ENCODE assay signal across 8 mouse cellular contexts in genomic region chr10:128094340-128094968, GRCm38 (mm10). TPM values are rescaled to one million over a fixed set of nuclear protein-coding genes. Genes with fewer than 3 reads are reported as not detected.
DNase-seq lines count a peak whose midpoint lies in the region; ATAC-seq and TF ChIP-seq lines count a peak whose summit lies in the region.

No protein-coding gene starts in this region.

- no peak for TF ChIP-seq EP300 in CH12.LX (IDR thresholded peaks at IDR 0.05; ENCODE audit: low read length)

- H3K27ac ChIP-seq in CH12.LX (ENCODE audit: insufficient read depth, low read depth), result peak overlapping the region; percentile 63
- H3K27ac ChIP-seq in bone marrow, adult 2 months (ENCODE audit: control insufficient read depth, insufficient read depth, low read depth, low read length, poor library complexity), result peak overlapping the region; percentile 95
- peak overlapping the region; percentile 93 to 98 for H3K27ac ChIP-seq in heart, embryonic 14.5 days (replicated peaks in 1 of 2; ENCODE audit: control insufficient read depth in 1 of 2, insufficient read depth in 1 of 2, low read depth in 2 of 2, low read length in 2 of 2)
- peak overlapping the region; percentile 66; the same call in 1 of the 2 replicates for H3K27ac ChIP-seq in lung, embryonic 14.5 days (ENCODE audit: low read depth)
- 0 out of 2 replicates have a peak overlapping the region, but pooled peaks have one; percentile 28 for H3K27ac ChIP-seq in neural tube, embryonic 15.5 days (replicated peaks)

- in situ Hi-C loops in CH12.LX (cut with MboI; ENCODE audit: low pct_ligation_motif_present, low pct_unique_long_range_greater_than_20kb, low sequenced_read_pairs), result loop anchor here (5.0 to 10.0 kb wide), 2 partner anchors 50 to 98 kb away; partner anchors contain the start of gene Gls2

- peak overlapping the region; percentile 69 to 86 (median 78) for H3K4me3 ChIP-seq in CH12.LX (replicated peaks in 1 of 3; ENCODE audit: low read depth in 2 of 3, low read length in 2 of 3, poor library complexity in 1 of 3)
- H3K4me3 ChIP-seq in bone marrow, adult 2 months (replicated peaks; ENCODE audit: control insufficient read depth, low read depth, low read length), result peak overlapping the region; percentile 38
- H3K4me3 ChIP-seq in heart, embryonic 14.5 days (ENCODE audit: control insufficient read depth in 1 of 2, insufficient read depth in 1 of 2, low read depth in 1 of 2, low read length in 2 of 2), result peak overlapping the region; percentile 14 to 91; a peak in 3 of 4 replicates
- H3K4me3 ChIP-seq in lung, embryonic 14.5 days (ENCODE audit: low read depth, low read length), result peak overlapping the region; percentile 87
- peak overlapping the region; percentile 85 for H3K4me3 ChIP-seq in neural tube, embryonic 15.5 days (replicated peaks)

- H3K9me3 ChIP-seq in CH12.LX (replicated peaks; ENCODE audit: low read length), result no peaks in the 10 kb centered on the region
- H3K9me3 ChIP-seq in heart, embryonic 14.5 days (ENCODE audit: control insufficient read depth, low read length), result no peaks in the 10 kb centered on the region
- H3K9me3 ChIP-seq in lung, embryonic 14.5 days (ENCODE audit: low read depth, low read length), result no peaks in the 10 kb centered on the region
- no peaks in the 10 kb centered on the region for H3K9me3 ChIP-seq in neural tube, embryonic 15.5 days (replicated peaks)

- ATAC-seq in erythroblast, adult 5-6 weeks (replicated peaks; ENCODE audit: low FRiP score, poor library complexity, severe bottlenecking), result peak; percentile 55
- peak; percentile 49 for ATAC-seq in heart, embryonic 14.5 days (ENCODE audit: insufficient number of reproducible peaks, insufficient read depth, low FRiP score, low read depth)
- peak; percentile 62 for ATAC-seq in lung, embryonic 14.5 days (ENCODE audit: insufficient read depth)
- ATAC-seq in neural tube, embryonic 15.5 days (ENCODE audit: low FRiP score), result no peak

- dilution Hi-C loops in CH12.LX (cut with MboI; ENCODE audit: extremely low pct_ligation_motif_present, extremely low pct_unique_long_range_greater_than_20kb, low sequenced_read_pairs), result no loop called here

- peaks cover 4 to 51% of the 10 kb centered on the region in 2 experiments; a peak in 3 of 4 replicates for H3K4me1 ChIP-seq in CH12.LX (ENCODE audit: control insufficient read depth in 1 of 2, insufficient read depth in 2 of 2)
- peaks cover 4% of the 10 kb centered on the region for H3K4me1 ChIP-seq in bone marrow, adult 2 months (ENCODE audit: control insufficient read depth, insufficient read depth, low read length)
- H3K4me1 ChIP-seq in heart, embryonic 14.5 days (ENCODE audit: control insufficient read depth in 2 of 2, insufficient read depth in 2 of 2, low read length in 2 of 2), result peaks cover 23 to 54% of the 10 kb centered on the region in 2 experiments
- peaks cover 35% of the 10 kb centered on the region for H3K4me1 ChIP-seq in lung, embryonic 14.5 days (ENCODE audit: insufficient read depth)
- H3K4me1 ChIP-seq in neural tube, embryonic 15.5 days, result peaks cover 66% of the 10 kb centered on the region

- WGBS in bone marrow, adult 2 months, result 6% methylated on average over 19 of the region's 19 CpGs
- 11% methylated on average over 19 of the region's 19 CpGs for WGBS in heart, embryonic 14.5 days
- WGBS in lung, embryonic 14.5 days, result 10% methylated on average over 19 of the region's 19 CpGs
- WGBS in neural tube, embryonic 15.5 days, result 12% methylated on average over 19 of the region's 19 CpGs

- peak; percentile 95 for DNase-seq in CH12.LX (ENCODE audit: extremely low read depth)
- peak; percentile 94 for DNase-seq in kidney, postnatal 10 days
- peak; percentile 94 for DNase-seq in lung, embryonic 14.5 days
- DNase-seq in thymus, postnatal 10 days (ENCODE audit: low spot score in 2 of 2), result peak; percentile 92 to 93

- H3K4me2 ChIP-seq in CH12.LX (ENCODE audit: insufficient read depth, low read depth, poor library complexity, severe bottlenecking), result peak overlapping the region; percentile 74
- peak overlapping the region; percentile 96 for H3K4me2 ChIP-seq in heart, embryonic 14.5 days (ENCODE audit: low read length)
- H3K4me2 ChIP-seq in lung, embryonic 14.5 days, result peak overlapping the region; percentile 96
- peak overlapping the region; percentile 78 for H3K4me2 ChIP-seq in neural tube, embryonic 15.5 days

- TF ChIP-seq POLR2A in CH12.LX (IDR thresholded peaks at IDR 0.05; ENCODE audit: low read depth, low read length), result peak; percentile 60
- TF ChIP-seq POLR2A in bone marrow, adult 2 months (IDR thresholded peaks at IDR 0.05; ENCODE audit: borderline replicate concordance, control insufficient read depth, low read depth, low read length), result peak; percentile 57; the same call in 1 of the 2 replicates

- peaks cover 6 to 12% of the 10 kb centered on the region in 2 experiments for H3K36me3 ChIP-seq in CH12.LX (replicated peaks in 1 of 2; ENCODE audit: control insufficient read depth in 1 of 2, insufficient read depth in 1 of 2, low read length in 1 of 2)
- peaks cover 13% of the 10 kb centered on the region for H3K36me3 ChIP-seq in heart, embryonic 14.5 days (ENCODE audit: control insufficient read depth, insufficient read depth, low read length)
- H3K36me3 ChIP-seq in lung, embryonic 14.5 days (ENCODE audit: insufficient read depth), result peaks cover 14% of the 10 kb centered on the region
- H3K36me3 ChIP-seq in neural tube, embryonic 15.5 days, result peaks cover 13% of the 10 kb centered on the region

- no peak for TF ChIP-seq CTCF in CH12.LX (conservative IDR thresholded peaks at IDR 0.05 in 1 of 2, IDR thresholded peaks at IDR 0.05 in 1 of 2; ENCODE audit: low read depth in 2 of 2, low read length in 2 of 2)
- TF ChIP-seq CTCF in bone marrow, adult 2 months (IDR thresholded peaks at IDR 0.05; ENCODE audit: control insufficient read depth, insufficient read depth, low read length), result no peak
- no peak for TF ChIP-seq CTCF in lung, embryonic 14.5 days (IDR thresholded peaks at IDR 0.05; ENCODE audit: low read depth)

- no peak for TF ChIP-seq RAD21 in CH12.LX (IDR thresholded peaks at IDR 0.05; ENCODE audit: low read depth, low read length)

- peak overlapping the region; percentile 87 for H3K9ac ChIP-seq in CH12.LX (ENCODE audit: insufficient read depth, low read depth)
- peak overlapping the region; percentile 94 for H3K9ac ChIP-seq in heart, embryonic 14.5 days (ENCODE audit: low read length)
- peak overlapping the region; percentile 26; the same call in 1 of the 2 replicates for H3K9ac ChIP-seq in lung, embryonic 14.5 days
- H3K9ac ChIP-seq in neural tube, embryonic 15.5 days (replicated peaks), result peak overlapping the region; percentile 20; the same call in 1 of the 2 replicates

- no peaks in the 10 kb centered on the region for H3K27me3 ChIP-seq in CH12.LX (replicated peaks)
- H3K27me3 ChIP-seq in heart, embryonic 14.5 days (ENCODE audit: control insufficient read depth, insufficient read depth, low read length), result no peaks in the 10 kb centered on the region
- H3K27me3 ChIP-seq in lung, embryonic 14.5 days (ENCODE audit: insufficient read depth, low read length), result no peaks in the 10 kb centered on the region
- H3K27me3 ChIP-seq in neural tube, embryonic 15.5 days (replicated peaks), result no peaks in the 10 kb centered on the region

- peaks cover 28% of the 10 kb centered on the region for H3K79me2 ChIP-seq in CH12.LX (replicated peaks; ENCODE audit: control insufficient read depth, extremely low read depth, insufficient read depth, poor library complexity, severe bottlenecking)

RNA-seq across cellular contexts. Expression of gene Baz2a, which starts 3.1 kb away (rescaled TPM):
- 11.8 and 12.8 TPM in 2 replicates for total RNA-seq in CH12.LX (2012; rRNA removed)
- 4.5 and 5.4 TPM in 2 replicates for total RNA-seq in CH12.LX (2014; rRNA removed)
- polyA plus RNA-seq in CH12.LX (2012; ENCODE audit: insufficient read length, low read depth), result 29.5 and 34.0 TPM in 2 replicates
- 31.8 and 64.0 TPM in 2 replicates for polyA plus RNA-seq in bone marrow, adult 2 months (2011; ENCODE audit: insufficient read depth, insufficient read length, low replicate concordance, missing spikeins)
- 80.3 and 86.5 TPM in 2 replicates for total RNA-seq in erythroblast, adult 5-6 weeks (2015; ENCODE audit: low replicate concordance)
- 71.0 and 73.5 TPM in 2 replicates for total RNA-seq in erythroblast, adult 5-6 weeks (2017; ENCODE audit: low replicate concordance)
- polyA plus RNA-seq in heart, embryonic 14.5 days (2014; fragmentation: Nextera tagmentation; extraction: Ambion mirVana), result 13.3 and 17.2 TPM in 2 replicates
- 23.9 and 26.2 TPM in 2 replicates for polyA plus RNA-seq in lung, embryonic 14.5 days (2014; fragmentation: Nextera tagmentation; extraction: Ambion mirVana)
- 7.4 and 8.9 TPM in 2 replicates for polyA plus RNA-seq in neural tube, embryonic 15.5 days (2015; fragmentation: Nextera tagmentation; extraction: Ambion mirVana)

RNA-seq across cellular contexts. Expression of gene Atp5b, which starts 11.4 kb away (rescaled TPM):
- total RNA-seq in CH12.LX (2012; rRNA removed), result 1,695 and 1,781 TPM in 2 replicates
- 1,737 and 1,775 TPM in 2 replicates for total RNA-seq in CH12.LX (2014; rRNA removed)
- 1,504 and 1,607 TPM in 2 replicates for polyA plus RNA-seq in CH12.LX (2012; ENCODE audit: insufficient read length, low read depth)
- polyA plus RNA-seq in bone marrow, adult 2 months (2011; ENCODE audit: insufficient read depth, insufficient read length, low replicate concordance, missing spikeins), result 369 and 567 TPM in 2 replicates
- 477 and 544 TPM in 2 replicates for total RNA-seq in erythroblast, adult 5-6 weeks (2015; ENCODE audit: low replicate concordance)
- 410 and 537 TPM in 2 replicates for total RNA-seq in erythroblast, adult 5-6 weeks (2017; ENCODE audit: low replicate concordance)
- 6,412 and 6,474 TPM in 2 replicates for polyA plus RNA-seq in heart, embryonic 14.5 days (2014; fragmentation: Nextera tagmentation; extraction: Ambion mirVana)
- polyA plus RNA-seq in lung, embryonic 14.5 days (2014; fragmentation: Nextera tagmentation; extraction: Ambion mirVana), result 2,183 and 2,273 TPM in 2 replicates
- polyA plus RNA-seq in neural tube, embryonic 15.5 days (2015; fragmentation: Nextera tagmentation; extraction: Ambion mirVana), result 2,338 and 2,396 TPM in 2 replicates

RNA-seq across cellular contexts. Expression of gene Ptges3, which starts 35.7 kb away (rescaled TPM):
- total RNA-seq in CH12.LX (2012; rRNA removed) (124 and 176 TPM in 2 replicates), CH12.LX (2014; rRNA removed) (196 and 210 TPM in 2 replicates)
- polyA plus RNA-seq in CH12.LX (2012; ENCODE audit: insufficient read length, low read depth), result 247 and 274 TPM in 2 replicates
- polyA plus RNA-seq in bone marrow, adult 2 months (2011; ENCODE audit: insufficient read depth, insufficient read length, low replicate concordance, missing spikeins), result 102 and 168 TPM in 2 replicates
- 44.0 and 46.6 TPM in 2 replicates for total RNA-seq in erythroblast, adult 5-6 weeks (2015; ENCODE audit: low replicate concordance)
- total RNA-seq in erythroblast, adult 5-6 weeks (2017; ENCODE audit: low replicate concordance), result 65.1 and 65.8 TPM in 2 replicates
- polyA plus RNA-seq in heart, embryonic 14.5 days (2014; fragmentation: Nextera tagmentation; extraction: Ambion mirVana), result 280 and 290 TPM in 2 replicates
- 548 and 570 TPM in 2 replicates for polyA plus RNA-seq in lung, embryonic 14.5 days (2014; fragmentation: Nextera tagmentation; extraction: Ambion mirVana)
- 394 and 409 TPM in 2 replicates for polyA plus RNA-seq in neural tube, embryonic 15.5 days (2015; fragmentation: Nextera tagmentation; extraction: Ambion mirVana)

RNA-seq across cellular contexts. Expression of gene Naca, which starts 59.1 kb away (rescaled TPM):
- total RNA-seq in CH12.LX (2012; rRNA removed), result 1,257 and 1,396 TPM in 2 replicates
- total RNA-seq in CH12.LX (2014; rRNA removed), result 1,670 and 1,798 TPM in 2 replicates
- 1,330 and 1,397 TPM in 2 replicates for polyA plus RNA-seq in CH12.LX (2012; ENCODE audit: insufficient read length, low read depth)
- polyA plus RNA-seq in bone marrow, adult 2 months (2011; ENCODE audit: insufficient read depth, insufficient read length, low replicate concordance, missing spikeins), result 429 and 585 TPM in 2 replicates
- 219 and 262 TPM in 2 replicates for total RNA-seq in erythroblast, adult 5-6 weeks (2015; ENCODE audit: low replicate concordance)
- total RNA-seq in erythroblast, adult 5-6 weeks (2017; ENCODE audit: low replicate concordance), result 350 and 361 TPM in 2 replicates
- polyA plus RNA-seq in heart, embryonic 14.5 days (2014; fragmentation: Nextera tagmentation; extraction: Ambion mirVana), result 540 and 614 TPM in 2 replicates
- 921 and 936 TPM in 2 replicates for polyA plus RNA-seq in lung, embryonic 14.5 days (2014; fragmentation: Nextera tagmentation; extraction: Ambion mirVana)
- 484 and 547 TPM in 2 replicates for polyA plus RNA-seq in neural tube, embryonic 15.5 days (2015; fragmentation: Nextera tagmentation; extraction: Ambion mirVana)

Comparison
In these comparisons a context has a peak if more than half of its experiments do, and no peak if none do; other contexts are left out.
1. H3K27ac ChIP-seq: peak in every context shown above with its lines; median percentile 96 in heart, embryonic 14.5 days; 95 in bone marrow, adult 2 months; 66 in lung, embryonic 14.5 days; 63 in CH12.LX; 28 in neural tube, embryonic 15.5 days.
2. H3K9ac ChIP-seq: peak in every context shown above with its lines; median percentile 94 in heart, embryonic 14.5 days; 87 in CH12.LX; 26 in lung, embryonic 14.5 days; 20 in neural tube, embryonic 15.5 days.